Mouse (Mus musculus) limb, embryonic 11.5 days (tissue): ENCODE data around the gene Arhgap6. TPM values are rescaled to one million over a fixed set of nuclear protein-coding genes. Genes with fewer than 3 reads are reported as not detected.

ENCODE experiments used
- ATAC-seq: fragments of 200-750 bp; cut with Nextera tagmentation; 2 replicates; pipeline ENCODE4 v1.8.0; 2017; ENCODE audit warnings: low read depth; ENCODE audit not compliant: insufficient number of reproducible peaks, low FRiP score, low TSS enrichment
- DNase-seq: peaks from one replicate; pipeline ENCODE4 v3.0.0-alpha.2; 2015; ENCODE audit warnings: low spot score
- H3K27ac ChIP-seq: fragments of 300-500 bp; sonication (generic); replicated peaks from 2 replicates; pipeline ENCODE4 v1.5.1; 2014; ENCODE audit warnings: low read depth, mild to moderate bottlenecking, low read length
- H3K27me3 ChIP-seq: fragments of 300-500 bp; sonication (generic); 2 replicates; pipeline ENCODE4 v1.6.1; 2014; ENCODE audit warnings: mild to moderate bottlenecking, low read length, mixed read lengths; ENCODE audit not compliant: control insufficient read depth, insufficient read depth
- H3K36me3 ChIP-seq: fragments of 300-500 bp; sonication (generic); 2 replicates; pipeline ENCODE4 v1.6.1; 2014; ENCODE audit warnings: mild to moderate bottlenecking, low read length, moderate library complexity, mixed read lengths; ENCODE audit not compliant: control insufficient read depth, insufficient read depth
- H3K4me1 ChIP-seq: fragments of 300-500 bp; sonication (generic); 2 replicates; pipeline ENCODE4 v1.6.1; 2014; ENCODE audit warnings: low read length, mixed read lengths; ENCODE audit not compliant: control insufficient read depth, insufficient read depth
- H3K4me2 ChIP-seq: fragments of 300-500 bp; sonication (generic); 2 replicates; pipeline ENCODE4 v1.6.1; 2014; ENCODE audit warnings: low read depth, mild to moderate bottlenecking, moderate library complexity; ENCODE audit not compliant: severe bottlenecking
- H3K4me3 ChIP-seq: fragments of 300-500 bp; sonication (generic); 2 replicates; pipeline ENCODE4 v1.5.1; 2014; ENCODE audit warnings: low read depth, low read length
- H3K9ac ChIP-seq: fragments of 300-500 bp; sonication (generic); 2 replicates; pipeline ENCODE4 v1.6.1; 2014; ENCODE audit warnings: mild to moderate bottlenecking, low read length
- H3K9me3 ChIP-seq: fragments of 300-500 bp; sonication (generic); 2 replicates; pipeline ENCODE4 v1.6.1; 2016; ENCODE audit warnings: low read length; ENCODE audit not compliant: control insufficient read depth
- WGBS: fragments of 180-500 bp; shearing (Covaris S2); extraction: QIAGEN DNeasy Blood & Tissue Kit; methylation state at CpG from one replicate; pipeline ENCODE4 v1.1.7; 2014; 5-methylcytosine and 5-hydroxymethylcytosine counted together
- polyA plus RNA-seq: library from polyadenylated mRNA; unstranded; fragments of >200 nt; fragmentation: Nextera tagmentation; extraction: Ambion mirVana; gene quantifications from 2 replicates; pipeline ENCODE4 v1.2.1, GENCODE M21; 2014

Gene Arhgap6
- polyA plus RNA-seq, 1 experiment from 2014 or later, result 1.4 TPM

DNA sequence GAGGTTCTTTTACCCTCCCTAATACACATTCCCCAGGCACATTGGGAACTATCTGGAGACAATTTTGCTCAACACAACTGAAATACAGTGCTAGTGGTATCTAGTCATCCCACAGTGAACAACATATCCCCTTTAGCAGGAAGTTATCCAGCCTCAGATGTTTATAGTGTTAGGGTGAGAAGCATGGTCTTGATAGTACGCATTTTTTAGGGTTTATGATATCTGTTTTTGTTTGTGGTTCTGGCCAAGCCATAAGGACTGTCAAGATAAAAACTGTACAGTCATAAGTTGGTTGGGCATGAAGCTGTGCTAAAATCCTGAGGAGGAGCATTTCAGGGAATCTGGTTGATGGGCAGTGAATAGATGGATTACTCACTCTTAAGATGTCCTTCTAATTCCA is 271.0 kb downstream of the Arhgap6 start:
- H3K27me3 ChIP-seq, result no peaks in the 10 kb centered on the region
- no peaks in the 10 kb centered on the region for H3K36me3 ChIP-seq
- no peaks in the 10 kb centered on the region for H3K9me3 ChIP-seq
- 75% methylated on average over 1 of the region's 1 CpGs for WGBS
- no peaks in the 10 kb centered on the region for H3K4me1 ChIP-seq
- no peak overlapping the region for H3K27ac ChIP-seq
- H3K4me2 ChIP-seq, result no peak overlapping the region
- no peak overlapping the region for H3K9ac ChIP-seq
- DNase-seq, result no peak
- H3K4me3 ChIP-seq, result no peak overlapping the region
- ATAC-seq, result no peak

GRCm38 (mm10) chrX:169075020-169075419 is 280.1 kb downstream of the Arhgap6 start:
- no peak overlapping the region for H3K4me3 ChIP-seq
- DNase-seq (no peak), ATAC-seq (no peak)
- no peaks in the 10 kb centered on the region for H3K36me3 ChIP-seq
- no peak overlapping the region for H3K27ac ChIP-seq
- H3K4me1 ChIP-seq, result no peaks in the 10 kb centered on the region
- no peaks in the 10 kb centered on the region for H3K27me3 ChIP-seq
- no peak overlapping the region for H3K4me2 ChIP-seq
- no peak overlapping the region for H3K9ac ChIP-seq
- H3K9me3 ChIP-seq, result no peaks in the 10 kb centered on the region
- 82% methylated on average over 2 of the region's 2 CpGs for whole genome bisulfite sequencing

DNA sequence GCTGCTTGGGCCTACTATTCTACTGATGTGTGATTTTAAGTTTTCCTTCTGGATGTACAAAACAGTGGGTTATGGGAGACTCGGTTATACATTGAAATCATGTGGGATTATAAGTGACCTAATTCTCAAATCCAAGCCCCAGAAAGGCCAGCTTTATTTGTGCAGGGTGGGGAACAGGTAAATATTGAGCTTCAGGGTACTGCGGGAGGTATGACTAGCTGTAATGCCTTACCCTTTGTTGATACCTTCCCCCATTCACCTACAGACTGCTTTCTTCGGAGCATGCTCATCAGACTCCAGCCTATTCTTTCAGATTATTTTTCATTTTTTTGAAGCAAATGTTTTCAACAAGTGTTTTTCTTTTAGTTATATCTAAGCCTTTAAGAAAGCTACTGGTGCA is 286.7 kb downstream of the Arhgap6 start:
- H3K9ac ChIP-seq, result no peak overlapping the region
- 90% methylated on average over 3 of the region's 3 CpGs for WGBS
- no peaks in the 10 kb centered on the region for H3K36me3 ChIP-seq
- H3K4me1 ChIP-seq, result no peaks in the 10 kb centered on the region
- H3K9me3 ChIP-seq, result no peaks in the 10 kb centered on the region
- H3K4me3 ChIP-seq, result no peak overlapping the region
- no peak for DNase-seq
- no peaks in the 10 kb centered on the region for H3K27me3 ChIP-seq
- ATAC-seq, result no peak
- no peak overlapping the region for H3K27ac ChIP-seq
- no peak overlapping the region for H3K4me2 ChIP-seq

GRCm38 (mm10) chrX:169085871-169086270 is 291.0 kb downstream of the Arhgap6 start:
- Histone ChIP-seq H3K9ac (no peak overlapping the region), H3K9me3 (no peaks in the 10 kb centered on the region), H3K36me3 (no peaks in the 10 kb centered on the region), H3K4me2 (no peak overlapping the region), H3K27ac (no peak overlapping the region), H3K4me1 (no peaks in the 10 kb centered on the region), H3K4me3 (no peak overlapping the region), H3K27me3 (no peaks in the 10 kb centered on the region)
- ATAC-seq, result no peak
- WGBS, result 19% methylated on average over 5 of the region's 5 CpGs
- DNase-seq, result peak; percentile 59

DNA sequence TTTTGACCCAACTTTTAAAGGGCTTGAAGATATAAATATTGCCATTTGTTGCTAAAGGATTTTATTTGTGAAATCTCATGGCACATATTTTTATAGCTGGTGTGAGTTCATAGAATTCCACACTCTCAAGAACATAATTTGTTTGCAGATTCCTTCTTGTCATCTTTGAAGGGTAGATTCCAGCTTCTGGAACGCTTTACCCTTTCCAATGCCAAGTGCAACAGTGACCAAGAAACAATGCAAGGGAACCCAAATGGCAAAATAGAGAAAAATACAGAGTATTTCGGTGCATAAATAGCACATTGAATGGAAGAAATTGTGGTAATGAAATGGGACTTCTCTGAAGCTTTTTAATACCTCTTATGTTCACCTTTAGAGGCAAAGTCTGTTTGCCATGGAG is 294.3 kb downstream of the Arhgap6 start:
- DNase-seq, result no peak
- Histone ChIP-seq H3K4me3 (no peak overlapping the region), H3K27me3 (no peaks in the 10 kb centered on the region), H3K4me1 (no peaks in the 10 kb centered on the region), H3K4me2 (no peak overlapping the region), H3K9ac (no peak overlapping the region), H3K27ac (no peak overlapping the region), H3K9me3 (no peaks in the 10 kb centered on the region), H3K36me3 (no peaks in the 10 kb centered on the region)
- 89% methylated on average over 2 of the region's 2 CpGs for WGBS
- no peak for ATAC-seq

DNA sequence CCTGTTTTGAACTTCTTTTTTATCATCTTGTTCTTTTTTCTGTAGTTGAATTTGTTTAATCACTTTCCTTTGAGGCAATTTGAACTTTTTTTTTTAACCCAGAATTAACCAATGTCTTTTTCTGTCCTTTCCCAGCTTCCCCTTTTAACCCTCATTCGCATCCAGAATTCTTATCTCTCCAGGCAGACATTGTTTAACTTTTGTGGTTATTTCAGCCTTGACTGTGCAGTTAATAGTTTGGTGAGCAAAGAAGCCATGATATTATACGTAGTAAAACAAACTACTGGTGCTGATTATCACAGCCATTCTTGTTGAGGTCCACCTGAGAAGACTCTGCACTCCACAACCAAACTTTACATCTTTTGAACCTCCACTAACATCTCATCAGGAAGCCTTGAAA is 299.7 kb downstream of the Arhgap6 start:
- H3K9ac ChIP-seq, result no peak overlapping the region
- no peaks in the 10 kb centered on the region for H3K4me1 ChIP-seq
- WGBS, result 76% methylated on average over 2 of the region's 2 CpGs
- H3K27me3 ChIP-seq, result no peaks in the 10 kb centered on the region
- no peak overlapping the region for H3K4me2 ChIP-seq
- H3K27ac ChIP-seq, result no peak overlapping the region
- DNase-seq, result no peak
- ATAC-seq, result no peak
- H3K9me3 ChIP-seq, result no peaks in the 10 kb centered on the region
- H3K4me3 ChIP-seq, result no peak overlapping the region
- no peaks in the 10 kb centered on the region for H3K36me3 ChIP-seq

- ATAC-seq, result no peak
- no peaks in the 10 kb centered on the region for H3K27me3 ChIP-seq
- H3K4me1 ChIP-seq, result no peaks in the 10 kb centered on the region
- no peak overlapping the region for H3K9ac ChIP-seq
- H3K27ac ChIP-seq, result no peak overlapping the region
- DNase-seq, result no peak
- no peak overlapping the region for H3K4me2 ChIP-seq
- no peak overlapping the region for H3K4me3 ChIP-seq
- H3K36me3 ChIP-seq, result no peaks in the 10 kb centered on the region
- no peaks in the 10 kb centered on the region for H3K9me3 ChIP-seq
Measured at GRCm38 (mm10) chrX:169095584-169095983, 300.7 kb downstream of the Arhgap6 start.

- H3K9ac ChIP-seq, result no peak overlapping the region
- no peak overlapping the region for H3K4me3 ChIP-seq
- H3K27ac ChIP-seq, result no peak overlapping the region
- peaks cover 10% of the 10 kb centered on the region for H3K27me3 ChIP-seq
- H3K4me2 ChIP-seq, result no peak overlapping the region
- H3K4me1 ChIP-seq, result no peaks in the 10 kb centered on the region
- no peak for ATAC-seq
- DNase-seq, result no peak
- H3K9me3 ChIP-seq, result no peaks in the 10 kb centered on the region
- H3K36me3 ChIP-seq, result no peaks in the 10 kb centered on the region
- 83% methylated on average over 1 of the region's 1 CpGs for WGBS
Measured at GRCm38 (mm10) chrX:169102665-169103064, 307.8 kb downstream of the Arhgap6 start.

DNA sequence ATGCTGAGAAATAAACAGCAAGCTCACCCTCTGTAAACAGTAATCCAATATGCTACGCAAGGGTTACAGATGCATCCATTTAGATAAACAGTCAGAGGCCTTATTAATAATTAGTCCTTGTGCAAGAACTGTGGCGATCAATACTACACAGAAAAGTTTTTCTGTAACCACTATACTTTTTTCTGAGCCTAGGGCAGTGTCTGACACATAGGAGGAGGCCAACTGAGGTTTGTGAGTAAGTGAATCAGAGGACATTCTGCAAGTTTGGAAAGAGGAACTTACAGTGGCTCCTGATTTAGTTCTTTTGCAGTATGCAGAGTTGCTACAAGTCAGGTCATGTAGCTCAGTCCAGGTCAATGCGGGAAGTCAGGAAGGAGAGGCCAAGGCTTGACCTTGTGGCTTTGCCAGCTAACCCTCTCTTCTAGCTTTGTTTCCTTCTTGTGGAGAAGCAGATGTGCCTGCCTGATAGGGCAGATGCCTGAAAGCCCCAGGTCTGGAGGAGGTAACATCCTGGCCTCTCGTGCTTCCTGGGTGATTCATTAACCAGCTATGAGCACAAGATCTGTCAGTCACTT is 311.2 kb downstream of the Arhgap6 start:
- no peak for DNase-seq
- Histone ChIP-seq H3K27ac (no peak overlapping the region), H3K4me2 (no peak overlapping the region), H3K9me3 (no peaks in the 10 kb centered on the region), H3K36me3 (no peaks in the 10 kb centered on the region), H3K27me3 (peaks cover 10% of the 10 kb centered on the region), H3K4me3 (no peak overlapping the region), H3K9ac (no peak overlapping the region), H3K4me1 (no peaks in the 10 kb centered on the region)
- ATAC-seq, result no peak
- WGBS, result 63% methylated on average over 4 of the region's 4 CpGs
